Mouse (Mus musculus) brain, adult 2 months (tissue): ENCODE results near the gene Prkab2.

Source experiments
- DNase-seq: peaks from one replicate; pipeline ENCODE4 v3.0.0; 2011; ENCODE audit warnings: low read depth, low spot score

The Prkab2 gene

DNA sequence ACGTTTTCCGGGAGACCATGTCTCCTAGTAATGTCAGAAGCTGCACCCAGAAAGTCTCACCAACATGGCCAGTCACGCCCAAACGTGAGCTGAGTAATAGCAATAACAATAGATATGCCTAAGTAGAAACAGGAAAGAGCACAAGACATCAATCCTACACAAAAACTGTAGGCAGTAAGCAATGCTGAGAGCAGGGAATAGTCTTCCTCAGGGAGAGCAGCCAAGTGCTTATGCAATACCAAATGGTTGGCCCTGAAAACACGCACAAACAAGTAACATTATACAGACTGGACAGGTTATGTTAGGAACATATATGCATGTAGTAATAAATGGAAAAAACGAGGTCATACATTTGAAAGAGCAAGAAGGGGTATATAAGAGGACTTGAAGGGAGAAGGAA is 8.5 kb upstream of the Prkab2 start:
- DNase-seq = no peak

DNA sequence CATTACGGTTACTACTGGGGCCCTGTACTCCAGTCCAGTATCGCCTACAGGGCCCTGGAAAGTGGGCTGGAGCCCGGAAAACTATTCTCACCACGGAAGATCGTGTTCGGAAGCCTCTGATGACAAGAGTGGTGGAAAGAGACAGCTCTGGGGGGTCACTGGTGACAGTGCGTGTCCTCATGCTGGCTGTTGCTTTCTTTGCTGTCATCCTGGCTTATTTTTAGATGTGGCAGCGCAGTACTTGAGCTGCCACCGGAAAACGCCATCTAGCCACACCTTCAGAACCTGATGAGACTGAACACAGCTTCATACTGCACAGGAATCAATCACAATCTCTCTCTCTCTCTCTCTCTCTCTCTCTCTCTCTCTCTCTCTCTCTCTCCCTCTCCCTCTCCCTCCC is 6.4 kb upstream of the Prkab2 start:
- DNase-seq = no peak

DNA sequence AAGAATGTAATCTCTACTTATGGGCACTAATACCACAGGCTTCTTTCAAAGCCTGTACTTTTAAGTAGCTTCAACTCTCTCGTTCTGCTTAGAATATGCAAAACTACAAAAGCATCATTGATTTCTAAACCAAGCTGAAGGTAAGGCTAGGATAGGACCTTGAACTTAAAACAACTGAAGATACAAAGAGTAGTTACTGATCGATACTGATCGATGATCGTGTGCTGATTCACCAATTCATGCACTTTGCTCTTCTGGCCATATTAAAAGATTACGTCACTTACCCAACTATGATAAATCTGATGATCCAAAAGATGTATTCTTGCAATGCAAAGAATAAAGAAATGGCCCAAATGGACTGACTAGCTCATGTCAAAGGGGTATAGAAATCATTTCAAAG is 4.2 kb upstream of the Prkab2 start:
- no peak for DNase-seq

DNA sequence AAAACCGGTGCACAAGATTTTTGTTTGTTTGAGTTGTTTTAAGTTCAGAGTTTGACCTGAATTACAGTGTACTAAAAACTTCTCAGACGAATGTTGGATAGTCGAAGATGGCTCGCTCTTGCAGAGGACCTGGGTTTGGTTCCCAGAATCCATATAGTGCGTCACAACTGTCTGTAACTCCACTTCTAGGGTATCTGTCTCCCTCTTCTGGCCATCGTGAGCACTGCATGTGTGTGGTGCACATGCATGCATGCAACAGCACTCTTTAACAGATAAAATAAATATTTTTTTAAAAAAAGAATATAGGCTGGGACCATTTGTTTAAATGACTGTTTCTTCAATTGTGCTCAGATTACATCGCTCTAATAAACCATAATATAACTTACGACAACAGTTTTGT is 3.1 kb upstream of the Prkab2 start:
- no peak for DNase-seq

DNA sequence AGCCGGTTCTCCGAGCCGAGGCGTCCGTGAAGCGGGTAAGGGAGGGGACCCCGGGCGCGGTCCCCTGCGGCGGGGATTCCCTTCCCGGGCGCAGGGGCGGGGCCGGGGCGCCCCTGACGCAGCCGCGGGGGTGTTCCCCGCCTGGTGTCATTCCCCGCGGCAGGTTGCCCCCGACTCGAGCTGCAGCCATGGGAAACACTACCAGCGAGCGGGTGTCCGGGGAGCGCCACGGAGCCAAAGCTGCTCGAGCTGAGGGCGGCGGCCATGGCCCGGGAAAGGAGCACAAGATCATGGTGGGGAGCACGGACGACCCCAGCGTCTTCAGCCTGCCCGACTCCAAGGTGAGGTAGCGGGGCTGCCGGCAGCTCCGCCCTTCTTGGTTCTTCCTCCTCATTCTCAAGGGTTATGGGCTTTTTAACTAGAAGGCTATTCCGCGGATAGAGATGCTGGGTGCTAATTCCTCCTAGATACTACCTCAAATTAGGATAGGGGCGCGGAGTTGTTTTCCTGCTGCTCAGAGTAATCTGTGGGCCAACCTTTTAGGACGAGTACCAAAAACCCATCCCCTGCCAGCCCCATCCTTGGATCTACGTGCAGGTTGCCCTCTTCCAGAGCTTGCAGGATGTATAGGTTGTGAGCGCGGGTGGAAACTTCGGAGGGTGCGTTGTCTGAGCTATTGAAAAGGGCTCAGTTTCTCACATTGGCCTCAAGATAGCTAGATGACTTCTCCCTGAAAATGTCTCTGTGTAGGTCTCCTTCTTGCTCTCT is 617 bp downstream of the Prkab2 start:
- peak; percentile 76 for DNase-seq

DNA sequence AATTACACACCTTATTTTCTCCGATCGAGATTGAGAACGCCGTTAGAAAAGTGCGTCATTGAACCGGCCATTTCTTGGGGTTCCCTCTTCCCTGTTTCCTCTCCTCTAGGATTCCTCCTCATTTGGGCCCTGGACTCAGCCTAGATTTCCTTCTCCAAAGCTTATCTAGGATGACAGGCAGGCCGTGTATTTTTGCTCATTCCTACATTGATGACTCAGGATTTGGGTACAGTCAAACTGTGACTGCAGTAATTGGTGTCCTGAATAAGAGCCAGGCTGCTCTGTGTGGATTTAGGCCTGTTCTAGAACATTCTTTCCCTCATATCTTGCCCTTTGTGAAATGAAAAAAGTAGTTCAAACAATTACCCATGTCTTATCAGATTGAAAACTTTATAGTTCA is 1.8 kb downstream of the Prkab2 start:
- DNase-seq = peak; percentile 64

DNA sequence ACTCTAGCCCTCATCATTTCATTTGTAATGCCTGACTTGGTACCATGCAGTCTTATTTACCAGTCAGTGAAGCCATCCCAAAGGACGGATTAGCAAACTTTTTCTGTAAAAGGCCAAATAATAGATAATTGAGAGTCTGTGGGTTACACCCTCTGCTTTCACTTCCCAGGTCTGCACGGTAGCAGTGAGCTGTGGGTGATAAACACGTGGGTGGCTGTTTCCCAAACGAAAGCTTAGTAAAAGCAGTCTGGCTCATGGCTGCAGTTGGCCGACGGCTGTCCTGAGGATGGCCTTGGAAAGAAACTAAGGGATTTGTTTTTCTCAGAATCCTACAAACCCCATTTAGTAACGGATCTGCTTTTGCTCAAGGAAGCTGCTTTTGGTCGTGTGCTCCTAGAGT is 3.2 kb downstream of the Prkab2 start:
- DNase-seq = peak; percentile 41

DNA sequence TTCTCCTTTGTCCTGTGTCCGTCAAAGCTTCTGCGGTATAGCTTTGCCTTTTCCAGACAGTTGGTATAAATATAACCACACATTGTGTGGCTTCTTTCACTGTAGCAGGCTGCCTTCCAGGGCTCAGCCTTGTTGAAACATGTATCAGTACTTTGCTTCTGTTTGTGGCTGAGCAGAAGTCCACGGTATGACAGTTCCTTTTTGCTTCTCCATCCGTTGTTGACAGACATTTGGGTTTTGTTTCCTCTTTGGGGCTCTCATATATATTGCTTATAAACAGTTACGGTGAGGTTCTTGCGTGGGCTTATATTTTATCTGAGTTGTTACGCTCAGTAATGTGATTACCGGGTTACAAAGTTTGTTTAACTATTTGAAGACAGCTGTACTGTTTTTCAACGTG is 7.5 kb downstream of the Prkab2 start:
- DNase-seq = no peak

DNA sequence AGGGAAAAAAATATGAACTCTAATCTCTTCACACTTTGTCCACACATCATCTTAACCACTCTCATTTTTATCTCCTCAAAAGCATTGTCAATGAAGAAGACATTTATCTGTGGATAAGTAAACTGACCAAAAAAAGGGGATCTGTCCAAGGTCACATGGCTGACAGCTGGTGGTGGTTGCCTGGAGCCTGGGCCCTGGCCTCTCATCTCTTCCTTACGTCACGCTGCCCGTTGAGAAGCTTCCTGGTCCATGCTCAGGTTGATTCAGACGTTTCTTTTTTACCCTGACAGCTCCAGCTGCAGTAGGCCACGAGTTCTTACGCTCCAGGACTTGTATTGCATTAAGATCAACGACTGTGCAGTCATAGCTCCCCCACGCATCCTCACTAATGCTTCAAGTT is 8.2 kb downstream of the Prkab2 start:
- no peak for DNase-seq

DNA sequence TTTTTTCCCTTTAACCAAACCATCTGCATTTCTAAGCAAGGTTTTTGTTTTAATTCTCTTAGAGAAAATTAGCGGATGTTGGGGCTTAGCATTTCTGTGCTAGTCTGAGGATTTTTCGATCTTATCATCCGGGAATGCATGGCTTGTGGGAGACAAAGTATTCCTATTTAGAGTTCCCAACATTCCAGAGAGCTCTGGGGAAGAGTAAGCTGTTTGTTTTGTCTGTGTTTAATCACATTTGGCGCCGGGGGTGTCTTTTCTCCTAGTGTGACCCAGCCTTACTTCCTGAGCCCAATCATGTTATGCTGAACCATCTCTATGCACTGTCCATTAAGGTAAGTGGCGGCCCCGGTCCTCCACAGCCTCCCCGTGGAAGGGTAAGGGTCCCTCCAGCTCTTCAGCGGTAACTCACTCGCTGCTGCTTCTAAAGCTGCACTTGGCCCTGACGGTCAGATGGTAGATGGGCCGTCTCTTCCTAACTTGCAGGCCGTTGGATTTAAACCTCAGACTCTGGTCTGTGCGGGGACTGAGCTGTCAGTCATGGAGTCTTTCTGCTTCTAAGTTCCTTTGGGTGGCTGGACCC is 9.2 kb downstream of the Prkab2 start:
- DNase-seq = no peak

DNA sequence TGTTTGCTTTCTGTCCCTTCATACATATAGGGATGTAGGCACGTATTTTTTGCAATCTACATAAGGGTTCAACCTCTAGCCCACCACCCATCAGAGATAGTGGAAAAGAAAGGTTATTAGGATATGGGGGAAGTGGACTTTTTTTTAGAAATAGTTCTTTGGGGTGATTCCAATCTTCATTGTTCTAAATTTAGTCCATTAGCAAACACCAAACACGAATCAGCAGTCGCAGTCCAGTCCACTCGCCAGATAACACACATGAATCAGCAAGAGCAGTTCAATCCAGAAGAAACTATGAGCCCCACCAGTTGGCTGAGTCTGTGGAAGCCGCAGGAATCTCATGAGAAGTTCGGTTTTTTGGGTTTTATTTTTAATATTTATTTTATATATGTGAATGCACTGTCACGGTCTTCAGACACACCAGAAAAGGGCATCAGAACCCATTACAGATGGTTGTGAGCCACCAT is 16.7 kb downstream of the Prkab2 start, which contains the start of gene Gm17651:
Gene Gm17651 (minus strand): TSS at position 51 of the 467 bp plus-strand sequence.
- no peak for DNase-seq

DNA sequence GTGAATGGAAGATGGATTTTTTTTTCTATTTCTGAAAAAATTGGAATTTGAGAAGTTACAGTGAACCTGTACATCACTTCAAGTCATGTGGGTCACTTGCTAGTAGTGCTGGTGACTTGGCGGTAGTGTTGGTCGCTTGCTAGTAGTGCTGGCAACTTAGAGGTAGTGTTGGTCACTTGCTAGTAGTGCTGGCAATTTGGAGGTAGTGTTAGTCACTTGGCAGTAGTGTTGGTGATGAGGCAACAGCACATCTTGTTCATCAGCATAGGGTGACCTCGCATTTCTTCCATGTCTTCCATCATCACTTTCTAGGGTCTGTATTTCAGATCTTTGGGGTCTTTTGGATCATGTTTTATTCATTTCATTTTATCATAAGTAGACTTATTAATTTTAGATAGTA is 18.1 kb downstream of the Prkab2 start:
- DNase-seq = no peak

DNA sequence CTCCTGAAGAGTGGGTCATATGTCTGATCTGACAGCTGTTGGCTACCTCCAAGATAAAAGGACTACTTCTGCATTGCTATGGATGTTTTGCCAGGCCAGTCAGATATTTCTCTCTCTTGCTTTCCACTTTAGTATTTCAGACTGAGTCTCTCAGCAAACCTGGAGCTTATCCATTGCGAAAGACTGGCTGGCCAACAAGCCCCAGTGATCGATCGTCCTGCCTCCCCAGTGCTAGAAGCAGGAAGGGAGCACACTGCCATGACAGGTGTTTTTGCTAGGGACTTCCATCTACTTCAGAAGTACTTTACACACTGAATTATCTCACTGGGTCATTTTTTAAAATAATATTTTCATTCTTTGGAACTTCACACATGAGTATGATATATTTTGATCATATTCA is 20.4 kb downstream of the Prkab2 start:
- no peak for DNase-seq

DNA sequence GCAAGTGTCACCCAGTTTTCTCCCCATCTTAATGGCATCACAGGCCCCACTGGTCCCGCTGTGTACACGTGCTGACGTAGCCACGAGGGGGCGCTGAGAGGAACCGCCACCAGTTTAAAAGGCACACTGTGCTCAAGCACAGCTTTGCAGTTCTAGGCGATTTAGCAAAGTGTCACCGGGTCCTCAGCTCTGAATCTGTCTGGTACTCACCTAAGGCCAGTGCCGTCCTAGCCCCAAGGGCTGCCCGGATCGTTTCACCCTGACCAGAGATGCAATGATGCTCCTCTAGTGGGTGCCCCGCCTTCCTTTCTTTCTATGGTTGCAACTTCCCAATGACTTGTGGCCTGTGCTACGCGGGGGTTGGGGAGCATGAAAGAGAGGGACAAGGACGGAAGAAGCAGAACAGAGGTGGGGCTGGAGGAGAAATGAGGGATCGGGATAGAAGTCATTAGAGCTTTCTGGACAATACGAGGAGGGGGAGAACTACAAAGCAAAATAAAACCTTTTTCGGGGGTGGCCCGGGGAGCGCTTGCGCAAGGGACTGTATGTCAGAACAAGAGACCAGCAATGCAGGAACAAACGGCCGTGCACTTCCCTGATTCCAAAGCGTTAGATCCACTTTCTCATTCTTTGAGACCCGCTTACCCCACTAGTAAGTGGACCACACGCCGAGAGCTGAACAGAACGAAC is 22.8 kb downstream of the Prkab2 start:
- DNase-seq = peak; percentile 83

DNA sequence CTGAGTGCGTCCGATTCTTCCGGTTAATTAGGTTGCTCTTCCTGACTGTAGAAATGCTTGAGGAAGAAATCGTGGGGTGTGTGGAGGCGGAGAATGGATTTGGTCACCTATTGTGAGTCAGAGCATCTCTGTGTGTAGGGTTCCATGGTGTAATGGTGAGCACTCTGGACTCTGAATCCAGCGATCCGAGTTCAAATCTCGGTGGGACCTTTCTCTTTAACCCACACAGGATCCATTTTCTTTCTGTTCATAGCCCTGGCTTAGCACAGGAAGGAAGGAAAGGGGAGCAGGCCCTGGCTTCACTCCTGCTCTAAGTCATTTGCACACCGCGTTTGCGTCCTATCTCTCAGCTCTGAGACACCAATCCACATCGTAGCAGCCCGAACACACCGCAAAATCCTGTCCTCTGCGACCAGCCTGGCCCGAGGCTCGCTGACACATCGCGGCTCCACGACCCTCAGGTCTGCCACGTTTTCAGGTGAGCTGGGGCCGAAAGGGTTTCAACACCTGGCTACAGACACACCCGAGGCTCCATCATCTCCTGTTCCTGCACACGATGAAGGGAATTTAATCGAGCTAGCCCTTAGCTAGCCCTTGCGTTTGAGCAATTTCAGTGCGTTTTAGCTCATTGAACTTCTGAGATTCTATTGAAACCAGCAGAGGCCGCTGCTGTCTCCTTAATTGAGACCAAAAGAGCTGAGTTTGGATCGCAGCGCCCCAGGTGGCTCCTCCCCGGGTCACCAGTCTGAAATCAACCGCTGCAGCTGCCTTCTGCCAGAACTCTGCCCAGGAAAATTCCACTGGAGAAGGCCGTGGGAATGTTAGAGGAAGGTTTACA is 23.5 kb downstream of the Prkab2 start:
- DNase-seq = peak; percentile 85

DNA sequence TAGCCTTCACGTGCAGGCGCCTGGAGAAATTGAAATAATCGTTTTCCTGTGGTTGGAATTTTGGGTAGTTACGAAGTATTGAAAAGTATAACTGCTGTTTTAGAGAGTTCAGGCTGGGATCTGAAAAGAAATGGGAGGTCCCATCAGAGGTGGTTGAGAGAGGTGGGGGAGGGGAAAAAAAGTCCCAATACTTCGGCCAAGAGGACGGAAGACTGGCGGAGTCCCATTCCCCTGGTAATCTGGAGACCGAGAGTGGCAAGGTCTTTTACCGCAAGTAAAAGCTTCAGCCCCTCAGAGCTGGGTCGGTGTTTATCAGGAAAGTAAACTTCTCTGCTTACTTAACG is 24.1 kb downstream of the Prkab2 start:
- DNase-seq = no peak

DNA sequence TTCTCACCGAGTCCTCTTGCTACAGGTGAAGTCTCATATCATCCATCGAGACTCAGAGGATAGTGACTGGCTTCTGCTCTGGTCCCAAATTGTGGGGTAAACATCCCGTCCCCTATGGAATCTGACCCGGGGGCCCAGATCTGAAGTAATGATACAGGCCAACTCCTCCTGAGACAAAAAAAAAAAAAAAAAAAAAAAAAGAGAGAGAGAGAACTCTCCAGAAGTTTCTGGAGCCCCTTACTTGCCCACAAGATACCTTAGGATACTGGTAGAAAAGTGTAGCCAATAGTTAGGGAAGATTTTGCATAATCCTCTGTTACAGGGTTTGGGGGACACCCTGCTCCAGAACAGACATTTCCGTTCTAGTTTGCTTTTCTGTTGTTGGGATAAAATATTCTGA is 24.6 kb downstream of the Prkab2 start:
- DNase-seq = no peak

DNA sequence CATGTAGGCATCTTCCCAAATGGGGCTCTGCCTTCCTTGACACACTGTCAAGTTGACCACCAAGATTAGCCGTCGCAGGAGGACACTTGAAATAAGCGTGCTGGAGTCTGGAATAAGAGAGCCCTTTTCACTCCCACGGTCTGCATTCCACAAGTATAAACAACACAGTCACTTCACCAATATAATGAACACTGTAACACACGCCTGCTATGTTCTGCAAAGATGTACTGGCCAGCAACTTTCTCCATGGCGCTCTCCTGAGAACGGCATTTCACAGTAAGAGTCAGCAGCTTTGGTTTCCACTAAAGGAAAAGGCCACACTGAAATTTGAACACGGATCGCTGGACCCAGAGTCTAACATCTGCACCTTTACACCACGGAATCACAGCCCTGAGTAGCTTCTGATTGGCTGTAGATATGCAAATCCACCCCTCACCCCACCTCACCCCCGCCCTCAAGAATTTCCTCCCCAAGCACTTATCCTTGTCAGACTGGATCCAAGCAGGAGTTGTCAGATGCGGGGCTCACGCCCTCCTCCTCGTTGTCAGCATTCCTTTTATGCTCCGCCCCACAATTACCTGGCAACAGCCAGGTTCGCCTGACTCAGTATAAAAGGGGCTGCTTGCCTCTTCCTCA is 25.7 kb downstream of the Prkab2 start:
- peak; percentile 44 for DNase-seq

DNA sequence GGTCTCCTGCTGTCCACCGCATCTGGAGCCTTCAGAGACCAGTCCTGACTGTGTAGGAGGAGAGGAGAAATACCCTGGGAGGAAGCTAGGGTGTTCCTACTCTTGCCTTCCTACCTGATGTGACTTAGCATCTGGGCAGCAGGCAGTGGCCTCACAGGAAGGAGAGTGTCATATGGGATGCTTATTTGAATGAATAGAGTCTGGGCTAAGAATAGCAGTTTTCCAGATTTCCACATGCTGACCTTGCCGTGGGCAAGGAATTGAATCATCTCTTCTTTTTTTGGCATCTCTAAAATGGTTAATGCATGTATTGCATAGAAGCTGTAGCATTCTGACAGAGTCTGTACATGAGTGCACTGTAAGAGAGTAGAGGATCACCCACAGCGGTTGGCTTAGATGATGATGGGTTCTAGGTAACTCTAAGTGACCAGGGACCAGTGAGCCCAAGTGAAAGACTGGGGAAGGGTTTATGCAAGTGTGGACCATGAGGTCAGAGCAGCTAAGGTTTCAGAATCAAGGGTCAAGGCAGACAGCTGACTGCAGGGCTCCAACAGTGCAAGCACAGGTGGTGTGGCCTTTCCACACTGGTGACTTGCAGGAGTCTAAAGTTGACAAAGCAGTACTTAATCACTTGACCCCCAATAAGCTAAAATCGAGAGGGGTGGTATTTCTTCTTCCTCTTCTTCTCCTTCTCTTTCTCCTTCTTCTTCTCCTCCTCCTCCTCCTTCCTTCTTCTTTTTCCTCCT is 28.6 kb downstream of the Prkab2 start:
- DNase-seq = peak; percentile 57

DNA sequence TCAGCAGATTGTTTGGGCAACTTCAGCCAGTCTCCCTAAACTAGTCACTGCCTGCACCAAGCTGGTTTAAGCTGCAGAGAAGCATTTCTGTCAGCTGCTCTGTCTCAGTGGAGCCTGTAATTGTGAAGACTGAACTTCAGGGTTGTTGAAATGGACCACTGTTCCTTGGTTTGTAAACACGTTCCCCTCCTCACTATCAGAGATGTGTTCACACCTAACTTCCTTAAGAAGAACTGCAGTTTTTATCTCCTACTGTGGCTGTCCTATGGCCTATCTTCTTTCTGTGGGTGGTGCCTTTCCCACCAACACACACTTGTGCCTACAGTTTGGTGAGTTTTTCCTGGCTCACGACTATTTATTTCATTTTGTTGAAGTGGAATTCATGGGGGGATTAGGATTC is 31.3 kb downstream of the Prkab2 start:
- DNase-seq = no peak

DNA sequence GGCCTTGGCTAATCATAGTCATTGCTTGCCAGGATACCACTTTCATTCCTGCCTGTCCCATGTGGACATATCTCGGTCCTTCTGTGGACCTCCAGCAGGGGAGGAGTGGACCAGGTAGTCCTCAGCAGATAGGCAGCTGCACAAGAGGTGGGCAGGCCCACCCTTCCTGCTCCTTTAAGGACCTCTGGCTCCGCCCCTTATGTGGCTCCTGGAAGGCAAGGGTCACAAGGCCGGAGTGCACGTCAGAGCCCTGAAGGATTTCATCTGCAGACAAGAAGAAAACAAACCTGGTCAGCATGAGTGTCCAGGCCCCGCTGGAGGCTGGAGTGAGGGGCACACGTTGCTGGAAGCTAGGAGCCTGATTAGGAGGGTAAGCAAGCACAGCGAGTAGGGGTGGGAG is 32.6 kb downstream of the Prkab2 start:
- no peak for DNase-seq
